Mouse (Mus musculus) embryo, embryonic 11.5 days (tissue): ENCODE data around the gene Nr3c2.

Experiments
- DNase-seq: peaks from one replicate; pipeline ENCODE4 v3.0.0-alpha.2; 2012; ENCODE audit warnings: low read depth, low spot score

The Nr3c2 gene

DNA sequence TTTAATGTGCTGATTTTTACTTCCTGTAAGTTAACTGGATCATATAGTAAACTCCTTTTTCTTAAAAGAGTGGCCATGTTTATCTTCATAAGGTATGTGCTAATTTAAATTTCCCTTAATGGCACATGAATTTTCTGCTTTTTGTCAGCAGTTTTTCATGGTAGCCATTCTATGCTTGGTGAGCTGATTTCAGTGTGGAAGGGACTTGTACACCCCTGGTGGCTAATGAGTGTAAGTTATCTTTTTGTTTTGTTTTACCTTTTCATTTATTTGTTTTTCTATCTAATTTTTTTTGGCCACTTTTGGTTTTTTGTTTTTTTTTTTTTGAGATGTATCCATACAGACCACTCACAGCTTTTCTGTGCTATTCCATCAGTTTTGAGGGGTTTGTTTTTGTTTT is 340.2 kb downstream of the Nr3c2 start:
- DNase-seq, result no peak

DNA sequence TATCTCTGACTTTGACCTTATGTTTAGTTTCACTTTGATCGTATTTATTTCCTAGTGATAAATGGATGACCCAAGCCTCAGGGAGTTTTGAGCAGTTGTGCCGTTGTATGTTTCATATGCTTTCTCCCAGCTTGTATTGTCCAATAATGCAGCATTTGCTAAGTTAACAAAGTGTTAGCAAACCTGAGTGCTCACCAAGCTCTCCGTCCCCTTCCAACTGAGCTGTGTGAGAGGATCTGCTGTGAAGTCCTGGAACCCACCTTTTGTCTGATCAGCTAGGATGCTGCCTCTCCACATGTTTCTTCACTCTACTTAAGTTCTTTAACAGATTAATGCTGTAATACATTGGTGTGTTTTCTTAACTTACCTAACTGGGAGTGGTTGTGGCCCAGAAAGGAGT is 342.1 kb downstream of the Nr3c2 start:
- DNase-seq, result no peak

DNA sequence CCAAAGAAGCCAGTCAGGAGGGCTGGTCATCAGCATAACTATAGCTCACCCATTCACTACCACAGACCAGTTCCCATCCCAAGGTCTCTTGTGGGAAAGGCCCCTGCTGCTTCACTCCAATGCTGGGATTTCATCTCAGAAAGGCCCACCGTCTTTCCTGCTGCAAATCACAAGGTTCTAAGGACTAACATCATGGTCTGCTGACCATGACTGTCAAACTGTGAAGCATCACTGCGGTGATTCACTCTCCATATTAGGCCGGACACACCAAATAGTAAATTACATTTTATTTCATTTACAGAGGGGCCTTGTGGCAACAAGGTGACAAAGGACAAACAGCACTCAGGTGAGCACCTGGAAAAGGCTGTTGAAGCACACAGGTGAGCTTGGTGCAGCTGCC is 350.9 kb downstream of the Nr3c2 start:
- no peak for DNase-seq

DNA sequence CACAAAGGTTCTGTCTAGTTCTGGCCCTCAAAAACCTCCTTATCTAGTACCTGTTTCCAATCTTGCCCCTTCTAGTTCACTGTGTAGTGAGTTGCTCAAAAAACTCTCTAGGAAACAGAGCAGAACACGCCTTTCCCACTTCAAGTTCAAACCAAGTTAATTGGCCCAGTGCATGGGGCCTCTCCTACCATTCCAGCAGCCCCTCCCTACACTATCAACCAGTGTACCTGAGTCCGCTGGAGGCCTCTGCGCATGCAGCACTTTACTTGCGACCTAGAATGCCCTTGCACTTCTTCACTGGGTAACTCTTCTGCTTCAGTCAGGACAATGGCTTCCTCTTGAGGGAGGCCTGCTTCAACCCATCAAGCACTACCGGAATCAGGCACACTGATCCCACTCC is 351.9 kb downstream of the Nr3c2 start:
- DNase-seq, result no peak

DNA sequence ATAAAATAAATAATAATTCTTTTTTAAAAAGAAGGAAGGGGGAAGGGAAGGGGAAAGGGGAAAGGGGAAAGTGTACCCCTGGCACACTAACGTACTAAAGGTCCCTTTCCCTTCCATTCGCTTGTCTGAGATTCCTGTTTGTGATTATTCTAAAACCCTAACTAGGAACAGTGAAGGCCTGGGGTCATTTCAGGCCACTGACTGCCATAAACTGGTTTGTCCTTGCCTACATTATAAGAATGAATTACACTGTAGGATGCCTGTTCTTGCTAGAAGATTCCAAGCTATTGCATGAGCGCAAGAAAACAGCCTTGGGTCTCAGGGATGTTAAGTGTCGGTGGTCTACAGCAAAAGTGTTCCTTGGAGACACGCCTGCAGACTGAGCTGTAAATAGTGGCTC is 355.2 kb downstream of the Nr3c2 start:
- no peak for DNase-seq

DNA sequence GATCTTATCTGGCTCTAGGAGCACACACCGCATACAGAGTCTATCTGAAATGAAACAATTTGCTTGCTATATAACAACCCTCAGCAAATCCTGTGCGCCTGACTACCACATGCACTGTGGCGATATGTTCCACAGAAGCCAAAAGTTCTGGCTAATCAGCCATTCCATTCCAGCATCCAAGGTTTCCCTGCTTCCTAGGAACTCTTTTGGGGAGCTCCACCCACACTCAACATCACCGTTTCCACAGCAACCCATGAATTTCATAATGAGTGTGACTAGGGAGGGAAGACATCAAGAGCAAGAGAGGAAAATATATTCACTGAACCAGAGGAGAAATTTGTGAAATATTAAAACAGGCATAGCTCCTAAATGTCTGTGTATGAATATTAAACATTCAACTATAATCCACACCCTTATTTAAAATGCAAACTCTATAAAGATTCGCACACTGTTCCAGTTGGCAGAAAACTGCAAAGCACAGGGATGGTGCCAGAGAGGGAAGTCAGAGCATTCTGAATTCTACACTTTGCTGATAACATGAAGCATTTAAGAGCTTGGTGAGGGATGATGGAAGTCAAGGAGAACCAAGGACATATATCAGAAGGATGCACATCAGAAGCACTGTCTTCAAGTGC is 357.3 kb downstream of the Nr3c2 start:
- no peak for DNase-seq

DNA sequence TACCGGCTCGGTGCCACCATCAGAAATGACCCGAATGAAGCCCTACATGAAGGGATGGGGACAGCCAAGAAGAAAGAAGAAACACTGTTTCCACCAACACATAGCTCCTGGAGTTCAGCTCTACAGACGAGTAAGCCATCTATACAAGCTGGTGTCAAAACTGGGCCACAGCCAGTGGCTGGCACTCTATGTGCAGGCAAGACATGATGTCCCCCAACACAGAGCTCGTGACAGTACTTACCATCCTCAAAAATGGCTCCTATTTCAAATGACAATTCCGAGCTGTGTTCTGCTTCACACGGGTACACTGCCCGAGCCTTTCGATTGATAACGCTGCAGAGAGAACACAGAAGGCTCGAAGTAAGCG is 357.8 kb downstream of the Nr3c2 start:
- no peak for DNase-seq

DNA sequence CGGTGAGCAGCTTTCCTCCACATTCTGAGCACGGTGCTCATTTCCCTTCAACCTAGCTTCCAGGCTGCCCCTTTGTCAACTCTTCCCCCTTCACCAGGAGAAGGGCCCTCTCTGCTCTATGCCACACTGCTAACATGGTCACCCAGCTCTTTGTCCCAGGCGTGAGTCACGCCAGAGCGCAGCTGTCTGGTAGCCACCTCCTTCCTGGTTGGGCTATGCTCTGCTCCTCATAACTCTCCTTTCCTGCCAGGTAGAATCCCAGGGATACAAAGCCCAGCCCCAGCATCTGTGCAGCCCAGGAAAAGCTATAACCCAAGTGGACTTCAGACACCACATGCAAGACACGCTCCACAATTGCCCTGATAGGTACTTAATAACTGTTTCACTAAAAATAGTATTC is 362.0 kb downstream of the Nr3c2 start:
- no peak for DNase-seq

DNA sequence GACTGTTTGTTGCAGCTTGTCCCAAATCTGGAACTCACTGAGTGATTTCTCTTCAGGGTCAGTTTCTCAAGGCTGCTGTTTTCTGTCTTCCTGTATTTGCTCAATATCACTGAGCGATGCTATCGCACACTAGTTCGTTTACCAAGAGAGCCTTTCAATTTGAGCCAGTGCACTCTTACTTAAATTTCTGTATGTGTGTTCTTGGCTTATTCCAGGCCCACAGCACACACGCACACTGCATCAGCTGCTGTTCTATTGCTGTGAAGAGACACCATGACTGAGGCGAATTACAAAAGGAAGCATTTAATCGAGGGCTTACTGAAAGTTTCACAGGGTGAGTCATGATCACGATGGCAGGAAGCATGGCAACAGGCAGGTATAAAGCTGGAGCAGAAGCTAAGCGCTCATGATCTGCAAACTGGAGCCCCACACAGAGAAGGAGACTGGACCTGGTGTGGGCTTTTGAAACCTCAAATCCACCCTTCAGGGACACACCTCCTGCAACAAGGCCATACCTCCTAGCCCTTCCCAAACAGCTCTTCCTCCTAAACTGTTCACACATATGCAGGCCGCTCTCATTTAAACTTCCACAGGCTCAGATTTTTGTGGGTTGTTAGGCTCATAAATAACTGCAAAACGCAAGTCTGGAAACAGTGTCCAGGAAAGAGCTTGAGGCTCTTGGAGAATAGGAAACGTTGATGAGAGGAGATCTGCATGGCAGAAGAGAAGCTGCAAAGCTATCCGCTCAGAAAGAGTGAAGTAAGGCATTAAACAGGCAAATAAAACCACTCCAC is 363.2 kb downstream of the Nr3c2 start:
- no peak for DNase-seq

DNA sequence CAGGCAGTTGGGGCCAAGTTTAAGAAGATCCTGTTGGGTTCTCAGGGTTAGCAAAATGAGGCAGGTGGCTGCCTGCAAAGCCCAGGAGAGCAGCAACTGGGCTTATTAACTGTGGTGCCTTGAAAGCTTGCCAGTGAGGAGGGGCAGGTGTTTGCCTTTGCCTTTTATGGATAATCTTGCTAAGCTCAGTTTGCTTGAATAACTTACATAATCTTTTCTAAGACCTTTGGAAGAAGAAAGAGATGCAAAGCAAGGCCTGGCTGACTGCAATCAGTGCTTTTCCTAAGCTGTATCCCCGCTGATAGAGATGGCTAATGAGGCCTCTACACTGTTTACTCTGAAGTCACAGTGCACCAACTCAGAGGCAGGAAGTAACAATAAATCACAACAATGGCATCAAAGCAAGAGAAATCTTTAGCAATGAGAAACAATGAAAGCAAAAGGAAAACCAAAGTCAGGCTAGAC is 368.7 kb downstream of the Nr3c2 start:
- no peak for DNase-seq

DNA sequence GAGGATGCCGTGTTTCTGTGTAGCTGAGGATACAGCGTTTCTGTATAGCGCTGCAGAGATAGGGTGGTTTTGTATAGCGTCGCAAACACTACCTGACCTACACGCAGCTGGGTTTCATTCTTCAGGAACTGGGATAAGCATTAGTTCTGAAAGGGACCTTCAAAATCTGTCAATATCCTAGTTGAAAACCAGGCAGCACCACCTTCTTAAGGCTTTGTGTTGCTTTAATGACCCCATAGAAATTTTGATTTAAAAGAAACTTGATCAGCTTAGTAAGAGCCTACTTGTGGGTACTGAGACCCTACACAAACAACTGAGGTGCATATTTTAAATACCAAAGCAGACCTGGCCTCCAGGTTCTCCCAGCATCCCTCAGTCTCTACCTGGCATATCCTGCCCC is 372.9 kb downstream of the Nr3c2 start:
- no peak for DNase-seq

DNA sequence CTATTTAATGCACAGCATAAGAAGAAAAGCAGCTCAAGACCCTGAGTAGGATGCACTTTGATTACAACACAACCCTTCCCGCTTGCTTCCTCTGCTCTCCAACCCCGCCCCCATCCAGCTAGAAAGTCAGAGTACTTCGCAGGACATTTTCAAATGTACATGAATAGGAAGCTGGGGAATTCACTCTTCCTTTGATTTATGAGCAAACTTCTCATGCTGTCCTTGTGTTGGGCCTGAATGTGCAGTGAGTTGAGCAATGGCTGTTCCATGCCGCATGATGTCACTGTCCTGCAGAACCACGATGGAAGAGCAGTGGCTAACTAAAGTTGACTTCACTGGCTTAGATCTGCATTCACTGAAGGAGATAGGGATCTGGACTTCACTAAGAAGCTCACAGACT is 376.3 kb downstream of the Nr3c2 start:
- DNase-seq, result no peak

DNA sequence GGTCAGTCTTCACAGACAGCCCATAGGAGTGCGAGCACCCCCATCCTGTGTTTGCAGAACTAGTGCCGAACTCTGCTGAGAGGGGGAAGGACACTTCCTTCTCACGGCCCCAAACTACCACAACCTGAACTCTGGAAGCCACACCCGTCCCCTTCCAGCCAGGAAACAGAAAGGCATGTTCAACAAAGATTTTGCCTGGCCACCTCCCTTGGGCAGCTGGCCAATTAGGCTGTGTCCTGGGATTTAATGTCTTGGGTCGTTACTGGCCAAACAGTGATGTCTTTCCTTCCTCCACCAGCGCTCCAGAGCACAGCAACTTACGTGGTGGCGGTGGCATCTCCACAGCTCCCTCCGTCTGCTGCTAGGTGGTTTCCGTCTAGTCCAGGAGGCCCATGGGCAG is 377.6 kb downstream of the Nr3c2 start:
- DNase-seq, result no peak

DNA sequence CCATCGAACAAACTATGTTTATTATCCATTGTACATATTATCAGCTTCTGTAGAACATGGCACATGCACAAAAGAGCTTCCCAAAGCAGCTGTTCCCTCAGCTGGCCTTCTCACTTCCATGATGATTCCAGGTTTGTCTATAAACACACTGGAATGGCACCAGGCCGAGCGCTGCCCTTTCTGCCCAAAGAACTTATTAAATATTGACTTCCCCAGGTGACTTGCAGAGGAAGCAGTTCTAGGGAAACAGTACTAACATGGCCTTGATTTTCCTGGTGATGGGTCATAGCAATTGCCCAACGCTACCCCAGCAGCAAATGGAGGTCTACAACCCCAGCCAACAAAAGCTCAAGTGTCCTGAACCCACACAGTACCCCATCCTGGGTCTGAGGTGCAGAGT is 379.0 kb downstream of the Nr3c2 start:
- DNase-seq, result no peak

DNA sequence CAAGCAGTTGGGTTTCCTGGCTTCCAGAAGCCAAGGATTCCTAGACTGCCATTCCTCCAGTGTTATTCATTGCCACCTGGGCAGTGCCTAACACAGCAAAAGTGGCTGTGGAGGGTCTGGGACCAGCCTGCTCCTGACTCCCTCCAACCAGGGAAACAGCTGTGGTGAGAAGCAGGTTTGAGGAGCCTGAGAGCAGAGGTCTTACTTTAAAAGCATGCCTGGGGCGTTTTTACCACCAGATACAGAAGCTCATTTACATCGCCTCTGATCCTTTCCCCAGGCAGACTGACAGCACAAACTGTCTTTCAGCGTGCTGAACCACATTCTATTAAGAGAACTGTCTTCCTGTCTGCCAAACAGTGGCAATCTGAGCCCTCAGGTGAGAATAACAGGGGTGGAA is 380.7 kb downstream of the Nr3c2 start:
- DNase-seq, result no peak

DNA sequence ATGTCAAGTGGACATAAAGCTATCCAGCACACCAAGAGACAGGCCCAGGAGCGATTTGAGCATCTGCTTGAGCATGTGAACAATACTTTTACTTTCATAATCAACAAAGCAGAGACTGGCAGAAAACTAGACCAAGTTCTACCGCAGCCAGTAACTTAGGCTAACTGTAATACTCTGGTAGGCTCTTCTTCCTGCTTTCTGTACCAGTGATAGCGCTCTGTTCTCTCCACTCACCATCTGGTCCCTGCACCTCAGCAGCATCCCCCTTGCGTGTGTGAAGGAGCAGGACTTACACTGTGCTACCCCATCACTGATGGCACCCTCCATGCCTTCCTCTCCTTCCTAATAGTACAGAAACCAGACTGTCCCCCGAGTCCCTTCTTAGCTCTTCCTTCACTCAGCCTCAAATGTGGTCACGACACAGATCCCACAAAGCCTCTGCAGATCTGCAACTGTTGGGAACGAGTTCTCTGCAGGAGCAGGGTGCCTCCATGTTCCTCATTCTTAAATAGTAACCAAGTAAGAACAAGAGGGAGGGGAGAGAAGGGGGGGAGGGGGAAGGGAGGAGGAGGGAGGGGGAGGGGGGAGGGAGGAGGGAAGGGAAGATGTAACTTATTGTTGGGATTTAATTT is 383.5 kb downstream of the Nr3c2 start:
- no peak for DNase-seq

DNA sequence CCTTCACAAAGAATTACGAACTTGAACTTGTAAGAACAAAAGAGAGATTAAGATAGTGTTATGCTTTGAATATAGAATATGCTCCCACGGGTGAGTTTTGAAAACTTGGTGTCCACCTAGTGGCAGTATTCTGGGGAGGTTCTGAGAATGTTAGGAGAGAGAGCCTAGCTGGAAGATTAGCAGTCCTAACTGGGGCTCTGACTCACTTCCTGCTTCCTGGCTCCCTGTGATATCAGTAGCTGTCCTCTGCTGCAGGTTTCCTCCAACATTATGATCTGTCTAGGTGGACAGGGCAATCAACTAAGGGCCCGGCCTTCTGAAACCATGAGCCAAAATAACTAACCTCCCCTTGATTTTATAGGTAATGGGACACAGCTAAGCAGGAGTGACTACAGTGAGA is 385.2 kb downstream of the Nr3c2 start:
- DNase-seq, result no peak

DNA sequence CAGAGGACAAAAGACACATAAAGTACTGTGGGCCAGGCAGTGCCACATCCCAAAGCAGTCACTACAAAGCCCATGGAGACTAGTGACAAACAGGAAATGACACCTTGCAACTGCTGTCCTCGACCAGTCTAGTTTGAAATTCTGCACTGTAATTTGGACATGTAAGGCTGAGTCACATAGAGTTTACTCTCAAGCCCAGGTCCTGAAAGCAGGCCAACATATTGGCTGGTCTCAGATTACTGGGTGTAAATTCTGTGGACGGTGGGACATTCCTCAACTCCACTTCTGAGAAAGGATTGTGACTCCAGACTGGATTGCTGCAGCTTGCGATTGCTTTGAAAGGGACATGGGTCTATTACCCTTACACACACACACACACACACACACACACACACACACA is 388.8 kb downstream of the Nr3c2 start:
- DNase-seq, result no peak

DNA sequence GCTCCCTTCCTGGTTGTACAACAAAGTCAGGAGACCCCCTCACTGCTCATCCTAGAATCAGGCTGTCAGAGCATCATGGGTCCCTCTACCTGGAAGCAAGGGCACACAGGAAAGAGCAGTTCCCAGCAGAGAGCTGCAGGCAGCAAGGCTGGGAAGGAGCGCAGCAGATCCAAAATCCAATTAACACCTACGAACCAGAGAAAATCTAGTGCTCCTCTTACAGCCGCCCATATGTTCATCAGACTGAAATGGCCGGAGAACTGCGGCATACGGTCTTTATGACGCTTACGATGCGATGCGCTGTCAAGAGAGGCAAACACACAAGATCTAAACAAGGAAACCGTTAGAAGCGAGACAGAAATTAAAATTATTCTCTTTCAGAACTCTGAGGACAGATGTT is 389.2 kb downstream of the Nr3c2 start:
- no peak for DNase-seq

DNA sequence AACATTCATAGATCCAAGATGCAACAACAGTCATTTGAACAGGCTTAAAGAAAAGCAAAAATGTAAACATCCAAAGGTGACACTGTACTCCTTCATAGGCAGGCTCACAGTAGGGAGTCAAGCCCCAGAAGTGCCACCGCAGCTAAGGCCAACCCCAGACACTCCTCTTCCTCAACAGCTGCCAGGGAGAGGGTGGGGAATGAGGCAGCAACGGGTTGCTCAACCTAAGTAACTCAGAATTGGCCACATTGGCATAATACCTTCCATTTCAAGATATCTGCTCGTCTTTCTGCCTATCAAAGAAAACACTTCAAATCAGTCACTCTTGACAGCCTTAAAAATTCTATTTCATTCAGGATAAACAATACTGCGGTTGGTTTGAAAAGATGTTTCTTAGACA is 392.9 kb downstream of the Nr3c2 start:
- DNase-seq, result no peak

DNA sequence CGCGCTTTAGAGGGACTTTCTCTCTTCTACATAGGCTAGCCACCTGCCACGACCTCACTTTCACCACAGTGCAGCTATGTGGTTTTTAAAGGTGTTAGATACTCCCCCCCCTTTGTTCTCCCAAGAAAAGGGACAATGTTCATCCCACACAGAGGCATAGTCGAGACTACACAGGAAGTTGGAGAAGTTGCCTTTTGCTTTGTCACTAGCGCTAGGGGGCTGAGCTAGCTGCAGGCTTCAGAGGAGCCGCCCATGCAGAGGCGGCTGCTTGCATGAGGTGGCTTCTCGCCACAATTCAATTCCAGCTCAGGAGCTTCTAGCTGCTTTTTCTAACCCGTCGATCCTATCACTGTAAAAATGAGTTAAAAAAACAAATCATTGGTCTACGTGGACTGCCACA is 393.4 kb downstream of the Nr3c2 start:
- no peak for DNase-seq

DNA sequence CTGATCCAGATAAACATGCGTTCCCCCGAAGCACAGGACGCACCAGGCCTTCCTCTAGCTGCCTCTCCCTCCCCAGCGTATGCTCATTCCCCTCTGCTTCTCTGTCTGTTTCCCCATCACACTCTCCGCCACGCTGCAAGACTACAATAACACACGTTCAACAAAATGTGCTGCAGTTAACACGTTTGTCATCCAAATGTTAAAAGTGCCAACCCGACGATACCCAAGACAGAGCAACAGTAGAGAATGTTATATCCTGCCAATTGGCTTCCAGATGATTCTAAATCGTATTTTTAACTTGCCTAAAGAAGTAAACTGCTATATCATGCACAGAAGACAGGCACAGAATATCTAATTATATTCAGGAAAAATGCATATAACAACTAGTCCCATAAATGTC is 395.4 kb downstream of the Nr3c2 start:
- no peak for DNase-seq
